Mouse (Mus musculus) limb, embryonic 11.5 days (tissue): ENCODE data around the gene Lgi4. TPM values are rescaled to one million over a fixed set of nuclear protein-coding genes. Genes with fewer than 3 reads are reported as not detected.

Source experiments
- ATAC-seq: fragments of 200-750 bp; cut with Nextera tagmentation; 2 replicates; pipeline ENCODE4 v1.8.0; 2017; ENCODE audit warnings: low read depth; ENCODE audit not compliant: insufficient number of reproducible peaks, low FRiP score, low TSS enrichment
- DNase-seq: peaks from one replicate; pipeline ENCODE4 v3.0.0-alpha.2; 2015; ENCODE audit warnings: low spot score
- H3K27ac ChIP-seq: fragments of 300-500 bp; sonication (generic); replicated peaks from 2 replicates; pipeline ENCODE4 v1.5.1; 2014; ENCODE audit warnings: low read depth, mild to moderate bottlenecking, low read length
- H3K27me3 ChIP-seq: fragments of 300-500 bp; sonication (generic); 2 replicates; pipeline ENCODE4 v1.6.1; 2014; ENCODE audit warnings: mild to moderate bottlenecking, low read length, mixed read lengths; ENCODE audit not compliant: control insufficient read depth, insufficient read depth
- H3K36me3 ChIP-seq: fragments of 300-500 bp; sonication (generic); 2 replicates; pipeline ENCODE4 v1.6.1; 2014; ENCODE audit warnings: mild to moderate bottlenecking, low read length, moderate library complexity, mixed read lengths; ENCODE audit not compliant: control insufficient read depth, insufficient read depth
- H3K4me1 ChIP-seq: fragments of 300-500 bp; sonication (generic); 2 replicates; pipeline ENCODE4 v1.6.1; 2014; ENCODE audit warnings: low read length, mixed read lengths; ENCODE audit not compliant: control insufficient read depth, insufficient read depth
- H3K4me2 ChIP-seq: fragments of 300-500 bp; sonication (generic); 2 replicates; pipeline ENCODE4 v1.6.1; 2014; ENCODE audit warnings: low read depth, mild to moderate bottlenecking, moderate library complexity; ENCODE audit not compliant: severe bottlenecking
- H3K4me3 ChIP-seq: fragments of 300-500 bp; sonication (generic); 2 replicates; pipeline ENCODE4 v1.5.1; 2014; ENCODE audit warnings: low read depth, low read length
- H3K9ac ChIP-seq: fragments of 300-500 bp; sonication (generic); 2 replicates; pipeline ENCODE4 v1.6.1; 2014; ENCODE audit warnings: mild to moderate bottlenecking, low read length
- H3K9me3 ChIP-seq: fragments of 300-500 bp; sonication (generic); 2 replicates; pipeline ENCODE4 v1.6.1; 2016; ENCODE audit warnings: low read length; ENCODE audit not compliant: control insufficient read depth
- WGBS: fragments of 180-500 bp; shearing (Covaris S2); extraction: QIAGEN DNeasy Blood & Tissue Kit; methylation state at CpG from one replicate; pipeline ENCODE4 v1.1.7; 2014; 5-methylcytosine and 5-hydroxymethylcytosine counted together
- polyA plus RNA-seq: library from polyadenylated mRNA; unstranded; fragments of >200 nt; fragmentation: Nextera tagmentation; extraction: Ambion mirVana; gene quantifications from 2 replicates; pipeline ENCODE4 v1.2.1, GENCODE M21; 2014

Gene Lgi4
- polyA plus RNA-seq, 1 experiment from 2014 or later = 0.23 TPM

DNA sequence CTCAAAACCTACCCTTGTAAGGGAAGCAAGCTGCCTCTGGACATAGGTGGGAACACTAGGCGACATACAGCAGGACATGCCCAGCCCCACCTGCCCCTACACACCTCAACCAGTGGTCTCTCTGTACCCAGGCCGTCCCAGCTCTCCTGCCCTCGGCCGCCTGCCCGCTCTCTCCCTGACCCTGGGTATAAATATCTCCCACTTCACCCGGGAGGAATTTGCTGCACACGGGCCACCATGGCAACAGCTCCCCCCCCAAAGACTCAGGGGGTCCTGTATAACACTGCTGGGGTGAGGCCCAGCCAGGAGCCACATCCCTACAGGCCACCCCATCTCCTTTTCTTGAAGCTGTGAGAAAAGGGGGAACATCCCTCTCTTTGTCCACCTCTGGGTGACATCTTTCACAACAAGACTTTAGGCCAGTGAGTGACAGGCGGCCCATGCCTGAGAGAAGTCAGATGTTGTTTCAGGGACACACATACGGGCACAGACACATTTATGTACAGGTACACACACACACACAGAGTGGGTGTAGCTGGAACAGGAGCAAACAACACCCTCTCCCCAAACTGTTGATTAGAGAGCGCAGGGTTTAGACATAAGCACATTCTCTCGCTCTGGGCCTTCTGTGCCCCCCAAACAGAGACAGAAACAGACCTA lies 4.4 kb upstream of the Lgi4 start:
- H3K27me3 ChIP-seq = peaks cover 45% of the 10 kb centered on the region
- peak overlapping the region; percentile 39; the same call in 1 of the 2 replicates for H3K4me2 ChIP-seq
- ATAC-seq (no peak), DNase-seq (no peak)
- no peak overlapping the region for H3K9ac ChIP-seq
- H3K4me1 ChIP-seq = peaks cover 27% of the 10 kb centered on the region
- WGBS = 61% methylated on average over 11 of the region's 11 CpGs
- H3K4me3 ChIP-seq = no peak overlapping the region
- H3K36me3 ChIP-seq = no peaks in the 10 kb centered on the region
- no peak overlapping the region for H3K27ac ChIP-seq
- H3K9me3 ChIP-seq = no peaks in the 10 kb centered on the region

DNA sequence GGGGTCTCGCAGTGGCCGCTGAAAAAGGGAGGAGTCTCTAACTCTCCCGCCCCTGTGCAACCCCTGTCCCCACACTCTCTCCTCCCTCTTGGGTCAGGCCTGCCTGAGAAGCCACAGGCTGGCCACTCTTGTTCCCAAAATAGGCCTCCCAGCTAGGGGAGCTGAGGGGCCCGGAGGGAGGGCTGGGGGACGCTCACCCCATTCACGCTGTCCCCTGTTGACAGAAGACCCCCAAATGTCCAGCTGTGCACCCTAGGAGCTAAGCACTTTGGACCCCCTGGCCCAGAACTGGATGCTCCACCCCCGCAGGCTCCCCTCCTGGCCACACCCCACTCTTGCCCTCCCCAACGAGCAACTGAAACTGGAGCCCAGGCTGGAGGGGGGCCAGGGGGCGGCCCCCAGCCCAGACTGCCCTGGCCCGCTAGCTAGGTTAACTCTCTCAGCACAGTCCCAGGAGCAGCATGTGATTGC lies 3.8 kb upstream of the Lgi4 start:
- Histone ChIP-seq H3K36me3 (no peaks in the 10 kb centered on the region), H3K4me3 (no peak overlapping the region), H3K4me2 (peak overlapping the region; percentile 39; the same call in 1 of the 2 replicates), H3K9me3 (no peaks in the 10 kb centered on the region), H3K27ac (0 out of 2 replicates have a peak overlapping the region, but pooled peaks have one; percentile 14), H3K9ac (peak overlapping the region; percentile 22; the same call in 1 of the 2 replicates), H3K4me1 (peaks cover 27% of the 10 kb centered on the region), H3K27me3 (peaks cover 40% of the 10 kb centered on the region)
- ATAC-seq (peak; percentile 74), DNase-seq (peak; percentile 65)
- WGBS = 4% methylated on average over 10 of the region's 10 CpGs

DNA sequence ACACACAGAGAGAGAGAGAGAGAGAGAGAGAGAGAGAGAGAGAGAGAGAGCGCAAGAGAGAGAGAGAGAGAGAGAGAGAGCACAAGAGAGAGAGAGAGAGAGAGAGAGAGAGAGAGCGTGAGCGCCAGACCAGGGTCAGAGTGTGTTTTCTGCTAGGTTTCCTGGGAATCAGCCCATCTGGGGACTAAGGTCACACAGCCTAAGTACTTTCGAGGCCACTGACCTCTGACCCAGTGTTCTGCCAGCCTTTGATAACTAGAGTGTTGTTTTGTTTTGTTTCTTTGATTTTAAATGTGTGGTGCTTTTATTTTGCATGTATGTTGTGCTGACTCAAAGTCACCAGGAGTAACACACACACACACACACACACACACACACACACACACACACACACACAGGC lies 3.3 kb upstream of the Lgi4 start:
- Histone ChIP-seq H3K9ac (no peak overlapping the region), H3K27ac (no peak overlapping the region), H3K27me3 (peaks cover 35% of the 10 kb centered on the region), H3K4me3 (no peak overlapping the region), H3K4me2 (peak overlapping the region; percentile 39; the same call in 1 of the 2 replicates), H3K4me1 (peaks cover 24% of the 10 kb centered on the region), H3K36me3 (no peaks in the 10 kb centered on the region), H3K9me3 (no peaks in the 10 kb centered on the region)
- 23% methylated on average over 3 of the region's 4 CpGs for WGBS
- no peak for DNase-seq
- no peak for ATAC-seq

DNA sequence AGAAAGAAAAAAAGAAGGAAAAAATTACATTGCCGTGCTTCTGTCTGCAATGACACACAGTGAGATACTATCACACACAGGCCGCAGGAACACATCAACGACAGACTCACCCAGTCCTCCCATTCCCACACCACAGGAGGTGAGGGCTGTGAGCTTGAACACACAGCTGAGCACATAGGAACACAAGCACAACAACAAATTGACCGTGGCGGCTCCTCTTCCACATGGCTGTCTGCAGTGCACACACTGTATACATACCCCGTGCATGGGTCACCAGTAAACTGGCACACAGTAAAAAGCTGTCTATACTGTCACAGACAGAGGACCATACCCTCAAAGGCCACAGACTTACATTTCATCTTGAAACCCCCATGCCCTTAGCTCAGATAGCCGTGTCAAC lies 2.7 kb upstream of the Lgi4 start:
- WGBS = 84% methylated on average over 7 of the region's 7 CpGs

DNA sequence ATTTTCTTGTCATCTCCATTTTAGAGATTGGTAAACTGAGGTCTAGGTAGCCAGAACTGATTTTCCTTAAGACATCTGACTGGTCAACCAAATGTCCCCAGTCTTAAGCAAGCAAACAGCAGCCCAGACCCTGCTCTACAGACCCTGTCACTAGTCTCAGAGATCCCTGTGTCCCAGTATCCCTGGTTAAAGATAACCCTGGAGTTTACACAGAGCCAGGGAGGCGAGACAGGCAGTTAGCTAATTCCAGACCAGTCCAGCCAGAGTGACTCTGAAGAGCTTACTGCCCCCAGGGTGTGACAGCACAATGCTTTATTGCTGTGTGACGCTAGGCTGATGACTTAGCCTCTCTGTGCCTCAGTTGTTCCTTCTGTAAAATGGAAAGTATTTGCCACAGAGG lies 2.1 kb upstream of the Lgi4 start, which contains the start of gene Fxyd1:
TSS of gene Fxyd1 (minus strand) at position 129 of the 400 bp plus-strand sequence.
- no peak within 1 kb of the TSS for H3K27ac ChIP-seq
- no peak within 1 kb of the TSS for H3K9ac ChIP-seq
- H3K9me3 ChIP-seq = no peaks in the 10 kb centered on the region
- H3K27me3 ChIP-seq = peaks cover 23% of the 10 kb centered on the region
- no peak within 1 kb of the TSS for H3K4me2 ChIP-seq
- no peaks in the 10 kb centered on the region for H3K36me3 ChIP-seq
- no peak for ATAC-seq
- WGBS = 64% methylated on average over 2 of the region's 2 CpGs
- H3K4me3 ChIP-seq = no peak within 1 kb of the TSS
- no peak for DNase-seq
- H3K4me1 ChIP-seq = peaks cover 16% of the 10 kb centered on the region

More for the DNA sequence above, 2.7 kb upstream of the Lgi4 start:
- Histone ChIP-seq H3K36me3 (no peaks in the 10 kb centered on the region), H3K4me3 (no peak overlapping the region), H3K27me3 (peaks cover 29% of the 10 kb centered on the region), H3K9me3 (no peaks in the 10 kb centered on the region), H3K4me2 (no peak overlapping the region), H3K9ac (no peak overlapping the region), H3K27ac (no peak overlapping the region), H3K4me1 (peaks cover 18% of the 10 kb centered on the region)
- no peak for ATAC-seq
- DNase-seq = no peak

DNA sequence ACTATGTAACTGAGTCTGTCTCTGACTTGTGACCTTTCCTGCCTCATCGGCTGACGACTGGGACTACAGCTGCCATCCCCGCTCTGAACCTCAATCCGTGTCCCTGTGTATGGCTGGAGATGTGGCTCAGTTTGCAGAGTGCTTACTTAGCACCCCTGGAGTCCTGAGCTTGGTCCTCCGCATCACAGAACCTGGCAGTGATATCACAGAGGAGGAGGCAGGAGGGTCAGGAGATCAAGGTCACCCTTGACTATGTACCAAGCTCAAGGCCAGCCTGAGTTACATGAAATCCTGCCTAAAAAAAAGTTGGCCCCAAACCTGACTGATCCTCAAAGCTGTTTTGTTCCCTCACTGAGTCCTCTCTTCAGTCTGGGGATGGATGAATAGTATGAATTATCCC lies 1.4 kb upstream of the Lgi4 start:
- no peak overlapping the region for H3K27ac ChIP-seq
- H3K9me3 ChIP-seq = no peaks in the 10 kb centered on the region
- peaks cover 11% of the 10 kb centered on the region for H3K4me1 ChIP-seq
- no peak overlapping the region for H3K4me2 ChIP-seq
- no peak overlapping the region for H3K9ac ChIP-seq
- H3K36me3 ChIP-seq = no peaks in the 10 kb centered on the region
- DNase-seq (no peak), ATAC-seq (no peak)
- H3K27me3 ChIP-seq = peaks cover 16% of the 10 kb centered on the region
- WGBS = 59% methylated on average over 5 of the region's 5 CpGs
- no peak overlapping the region for H3K4me3 ChIP-seq

DNA sequence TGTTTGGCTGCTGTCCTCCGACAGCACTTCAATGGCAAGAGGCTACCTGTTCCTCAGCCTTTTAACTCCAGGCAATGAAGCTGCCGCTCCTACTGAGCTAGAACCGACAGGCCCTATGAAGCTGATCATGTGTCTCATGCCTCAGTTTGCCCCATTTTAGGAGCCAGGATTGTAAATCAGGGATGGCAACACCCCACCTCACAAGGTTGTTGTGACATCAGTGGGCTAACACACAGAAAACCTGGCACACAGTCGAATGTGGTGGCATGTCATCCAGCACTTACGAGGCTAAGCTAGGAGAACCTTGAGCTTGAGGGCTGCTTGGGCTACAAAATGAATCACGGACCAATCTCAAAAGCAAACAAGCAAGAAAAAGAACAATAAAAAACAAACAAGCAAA lies 931 bp upstream of the Lgi4 start:
- 79% methylated on average over 6 of the region's 6 CpGs for WGBS
- Histone ChIP-seq H3K9ac (no peak overlapping the region), H3K9me3 (no peaks in the 10 kb centered on the region), H3K27me3 (peaks cover 13% of the 10 kb centered on the region), H3K36me3 (no peaks in the 10 kb centered on the region), H3K4me1 (peaks cover 8% of the 10 kb centered on the region), H3K27ac (no peak overlapping the region), H3K4me3 (no peak overlapping the region), H3K4me2 (no peak overlapping the region)
- ATAC-seq (no peak), DNase-seq (no peak)

DNA sequence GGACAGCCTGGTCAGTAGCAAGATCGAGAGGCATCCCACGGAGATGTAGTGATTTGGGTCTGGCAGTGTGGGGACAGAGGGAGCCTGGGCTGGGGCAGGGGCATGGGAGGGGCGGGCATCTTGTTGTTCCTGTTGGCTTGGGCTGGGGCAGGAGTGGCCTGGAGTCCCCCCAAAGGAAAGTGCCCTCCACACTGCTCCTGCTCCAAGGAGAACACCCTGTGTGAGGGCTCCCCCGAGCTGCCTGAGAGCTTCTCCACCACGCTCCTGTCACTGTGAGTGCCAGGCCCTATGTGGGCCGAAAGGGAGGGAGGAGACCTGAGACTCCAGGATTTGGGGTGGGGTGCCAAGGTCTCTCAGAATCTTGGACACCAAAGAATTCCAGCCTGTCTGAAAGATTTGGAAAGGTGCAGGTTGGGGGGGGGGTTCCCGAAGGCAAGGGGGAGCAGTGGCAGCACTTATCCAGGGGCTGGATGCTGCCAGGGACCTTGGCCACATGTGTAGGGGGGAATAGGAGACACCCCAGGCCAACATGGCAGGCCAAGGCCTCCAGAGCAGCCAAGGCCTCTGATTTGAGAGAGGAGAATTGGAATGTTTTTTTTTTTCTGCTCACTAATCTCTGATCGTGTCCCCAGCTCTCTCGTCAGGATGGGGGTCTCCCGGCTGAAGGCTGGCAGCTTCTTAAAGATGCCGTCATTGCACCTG lies 928 bp downstream of the Lgi4 start:
- no peaks in the 10 kb centered on the region for H3K9me3 ChIP-seq
- H3K4me2 ChIP-seq = no peak overlapping the region
- H3K27ac ChIP-seq = no peak overlapping the region
- peaks cover 5% of the 10 kb centered on the region for H3K4me1 ChIP-seq
- H3K9ac ChIP-seq = no peak overlapping the region
- H3K27me3 ChIP-seq = no peaks in the 10 kb centered on the region
- WGBS = 69% methylated on average over 11 of the region's 11 CpGs
- H3K4me3 ChIP-seq = no peak overlapping the region
- ATAC-seq (no peak), DNase-seq (no peak)
- no peaks in the 10 kb centered on the region for H3K36me3 ChIP-seq
